Mouse (Mus musculus): ENCODE measurements around the gene Surf4.

The Surf4 gene

GRCm38 (mm10) chr2:26930390-26930789 is 3.3 kb downstream of the Surf4 start:
- DNase-seq (ENCODE audit: low spot score in 2 of 2): peak; percentile 70 to 84

- DNase-seq (ENCODE audit: low spot score in 2 of 2): no peak
These were observed 5.8 kb downstream of the Surf4 start for GRCm38 (mm10) chr2:26927745-26928476.

DNA sequence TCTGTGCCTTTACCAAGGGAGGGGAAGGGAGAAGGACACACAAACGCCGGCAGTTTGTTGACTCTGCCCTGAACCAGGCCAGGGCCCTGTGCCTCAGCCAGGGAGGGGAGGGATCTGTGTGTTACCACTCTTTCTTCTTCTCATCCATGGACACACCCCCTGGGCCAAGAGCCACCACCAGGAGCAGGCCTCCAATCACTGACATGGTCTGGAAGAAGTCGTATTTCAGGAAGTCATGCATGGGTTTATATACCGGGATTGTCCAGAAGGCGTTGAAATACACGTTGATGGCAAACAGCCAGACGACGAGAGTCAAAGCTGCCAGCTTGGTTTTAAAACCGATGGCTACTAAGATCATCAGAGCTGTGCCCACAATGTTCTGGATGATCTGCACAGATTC is 11.9 kb downstream of the Surf4 start:
- no peak for DNase-seq (ENCODE audit: low spot score in 2 of 2)

DNA sequence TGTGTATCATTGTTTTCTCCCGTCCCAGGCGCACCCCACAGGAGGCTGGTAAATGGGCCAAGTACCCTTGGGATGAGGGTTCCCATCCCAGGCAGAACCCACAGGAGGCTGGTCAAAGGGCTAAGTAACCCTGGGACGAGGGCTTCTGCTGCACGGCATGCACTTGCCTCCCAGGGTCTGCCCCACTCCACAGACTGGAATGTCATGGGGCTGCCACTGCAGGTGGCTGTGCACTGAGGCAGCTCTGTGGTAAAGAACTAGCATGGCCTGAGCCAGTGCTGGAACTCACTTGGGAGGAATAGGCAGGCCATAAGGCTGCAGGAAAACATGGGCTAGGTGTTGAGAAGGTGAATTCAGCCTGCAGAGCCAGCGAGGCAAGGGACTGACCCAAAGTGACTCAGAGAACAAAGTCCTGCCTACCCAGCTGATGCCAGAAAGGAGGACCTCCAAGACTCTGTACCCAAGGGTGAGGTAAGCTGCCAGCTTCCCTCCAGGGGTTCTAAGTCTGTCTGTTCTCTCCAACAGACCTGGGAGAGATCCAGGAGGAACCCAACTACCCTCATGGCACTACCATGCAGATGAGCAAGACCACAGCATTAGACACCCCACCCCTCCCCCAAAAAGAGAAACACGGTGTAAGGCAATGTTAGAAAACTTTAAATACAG is 13.4 kb downstream of the Surf4 start:
- no peak for DNase-seq (ENCODE audit: low spot score in 2 of 2)

GRCm38 (mm10) chr2:26919684-26920083 is 14.0 kb downstream of the Surf4 start:
- DNase-seq (ENCODE audit: low spot score in 2 of 2): no peak

DNA sequence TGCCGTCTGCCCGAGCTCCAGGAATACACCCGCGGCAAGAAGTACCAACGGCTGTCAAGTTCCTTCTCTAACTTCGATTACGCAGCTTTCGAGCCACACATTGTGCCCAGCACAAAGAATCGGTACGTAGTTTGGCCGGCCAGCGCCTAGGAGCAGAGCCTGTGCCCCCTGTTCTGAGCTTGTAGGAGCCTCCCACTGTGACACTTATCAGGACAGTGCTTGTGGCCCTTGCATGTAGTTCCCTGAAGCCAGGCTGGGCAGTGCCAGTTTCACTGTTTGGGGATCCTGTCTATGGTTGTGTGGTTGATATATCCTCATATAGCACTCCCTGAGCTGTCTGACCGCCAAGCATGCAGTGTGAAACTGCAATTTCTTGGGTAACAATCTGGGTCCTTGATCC is 17.0 kb downstream of the Surf4 start:
- DNase-seq (ENCODE audit: low spot score in 2 of 2): no peak

DNA sequence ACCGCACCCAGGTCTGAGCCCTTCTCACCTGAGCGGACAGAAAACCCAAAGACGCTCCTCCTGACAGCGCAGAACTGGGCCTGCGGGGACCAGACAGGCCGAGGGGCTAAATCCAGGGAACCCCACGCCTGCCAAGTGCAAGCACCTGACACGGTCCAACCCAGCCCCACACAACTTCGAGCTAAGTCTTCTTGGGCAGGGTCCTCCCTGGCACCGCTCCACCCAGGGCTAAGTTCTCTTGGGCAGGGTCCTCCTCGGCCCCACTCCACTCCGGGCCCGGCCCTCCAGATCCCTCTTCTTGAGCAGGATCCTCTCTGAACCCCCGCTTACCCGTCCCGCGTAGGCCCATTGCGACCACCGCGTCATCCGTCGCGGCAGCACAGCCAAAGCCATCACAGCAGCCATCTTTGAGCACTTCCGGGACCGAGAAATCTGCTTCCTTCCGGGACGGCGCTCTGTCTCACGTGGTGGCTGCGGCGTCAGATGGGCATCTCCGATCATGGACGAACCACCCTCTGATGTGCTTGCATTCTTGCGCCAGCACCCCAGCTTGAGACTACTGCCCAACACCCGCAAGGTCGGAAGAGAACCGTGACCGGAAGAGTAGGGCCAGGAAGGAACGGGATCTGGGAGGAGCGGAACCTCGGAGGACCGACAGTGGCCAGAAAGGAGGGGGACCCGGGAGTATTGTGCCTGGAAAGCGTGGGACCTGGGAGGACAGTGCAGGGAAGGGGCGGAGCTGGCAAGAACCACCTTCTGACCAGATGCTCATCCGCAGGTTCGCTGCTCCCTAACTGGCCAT is 17.6 kb downstream of the Surf4 start, which contains the start of the genes Surf2 and Surf1:
Gene Surf2 (plus strand): TSS at position 441 of the 802 bp plus-strand sequence.
Gene Surf1 (minus strand): TSS at position 604 of the 802 bp plus-strand sequence.
- peak; percentile 50 to 62 for DNase-seq (ENCODE audit: low spot score in 2 of 2)

DNA sequence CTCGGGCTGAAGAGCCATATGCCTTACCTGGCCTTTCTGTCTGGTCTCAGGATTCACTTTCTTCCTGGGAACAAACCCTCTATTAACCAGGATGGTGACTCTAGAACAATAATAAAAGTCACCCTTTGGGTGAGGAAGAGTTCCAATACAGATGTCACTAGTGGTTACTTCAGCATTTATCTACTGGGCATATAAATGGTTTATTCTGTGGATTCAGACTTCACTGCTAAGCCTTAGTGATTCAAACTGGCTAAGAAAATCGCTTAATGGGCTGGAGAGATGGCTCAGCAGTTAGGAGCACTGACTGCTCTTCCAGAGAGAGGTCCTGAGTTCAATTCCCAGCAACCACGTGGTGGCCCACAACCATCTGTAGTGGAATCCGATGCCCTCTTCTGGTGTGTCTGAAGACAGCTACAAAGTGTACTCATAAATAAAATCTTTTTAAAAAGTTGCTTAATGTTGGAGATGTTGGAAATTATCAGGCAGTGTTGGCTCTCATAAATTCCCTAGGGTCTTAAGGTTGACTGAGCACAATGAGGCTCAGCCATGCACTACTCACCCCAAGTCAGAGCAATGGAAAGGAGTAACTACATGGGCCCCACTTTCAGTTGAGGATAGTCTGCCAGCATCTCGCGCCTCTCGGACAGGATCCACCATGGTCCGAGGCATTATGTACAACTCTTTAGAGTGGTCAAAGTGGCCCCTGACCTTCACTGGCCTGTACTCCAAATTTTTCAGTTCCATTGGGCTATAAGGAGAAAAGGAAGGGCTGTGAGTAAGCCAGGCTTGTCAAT is 19.4 kb downstream of the Surf4 start:
- no peak for DNase-seq (ENCODE audit: low spot score in 2 of 2)

DNA sequence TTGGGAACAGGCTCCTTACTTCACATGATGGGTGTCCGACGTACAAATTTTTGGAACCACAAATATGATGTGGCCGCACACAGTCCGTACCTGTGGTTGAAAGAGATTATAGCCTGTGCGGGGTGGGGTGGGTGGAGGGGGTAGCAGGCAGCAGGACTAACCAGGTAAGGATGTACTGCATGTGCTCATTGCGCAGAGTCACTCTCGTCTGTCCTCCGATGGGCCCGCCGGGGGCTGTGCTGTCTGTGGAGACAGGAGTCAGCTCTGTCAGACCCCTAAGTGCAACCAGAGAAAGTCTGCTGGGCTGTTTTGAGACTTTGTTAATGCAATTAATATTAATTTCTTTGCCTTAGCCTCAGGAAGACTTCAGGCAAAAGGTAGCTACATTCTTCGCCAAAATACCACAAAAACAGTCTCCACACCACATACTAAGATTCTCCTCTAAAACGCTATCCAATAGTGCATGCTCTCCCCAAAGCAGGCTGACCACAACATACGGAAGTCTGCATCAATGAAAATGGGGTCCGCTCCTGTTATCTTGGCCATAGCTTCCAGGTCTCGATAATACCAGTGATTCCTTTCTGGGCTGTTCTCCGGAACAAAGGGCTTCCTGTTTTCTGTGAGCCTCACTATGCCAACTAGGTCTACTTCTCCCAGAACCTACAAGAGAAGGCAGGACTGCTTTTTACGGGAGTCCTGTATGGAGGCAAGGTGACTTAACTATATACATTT is 20.1 kb downstream of the Surf4 start:
- DNase-seq (ENCODE audit: low spot score in 2 of 2): no peak

GRCm38 (mm10) chr2:26912253-26912770 is 21.4 kb downstream of the Surf4 start:
- no peak for DNase-seq (ENCODE audit: low spot score in 2 of 2)

GRCm38 (mm10) chr2:26910994-26911765 is 22.5 kb downstream of the Surf4 start:
- peak in 1 of 2 experiments; percentile 56 for DNase-seq (ENCODE audit: low spot score in 2 of 2)

- DNase-seq (ENCODE audit: low spot score in 2 of 2): peak; percentile 98 to 100
These were observed 23.4 kb downstream of the Surf4 start, which contains the start of the genes Med22 and Rpl7a for GRCm38 (mm10) chr2:26910124-26910993. TSS of gene Med22 (minus strand) at chr2:26910677. TSS of gene Rpl7a (plus strand) at chr2:26910764.

DNA sequence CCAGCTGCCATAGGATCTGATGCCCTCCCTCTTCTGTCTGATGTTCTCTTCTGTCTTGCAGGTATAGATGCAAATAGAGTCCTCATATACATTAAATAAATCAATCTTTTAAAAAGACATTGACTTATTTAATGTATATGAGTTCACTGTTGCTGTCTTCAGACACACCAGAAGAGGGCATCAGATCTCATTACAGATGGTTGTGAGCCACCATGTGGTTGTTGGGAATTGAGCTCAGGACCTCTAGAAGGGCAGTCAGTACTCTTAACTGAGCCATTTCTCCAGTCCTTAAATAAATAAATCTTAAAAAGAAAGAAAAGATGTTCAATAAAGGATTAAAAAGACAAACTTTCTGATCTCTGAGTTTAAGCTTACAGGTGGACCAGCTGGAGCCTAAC is 24.3 kb downstream of the Surf4 start:
- DNase-seq (ENCODE audit: low spot score in 2 of 2): no peak

DNA sequence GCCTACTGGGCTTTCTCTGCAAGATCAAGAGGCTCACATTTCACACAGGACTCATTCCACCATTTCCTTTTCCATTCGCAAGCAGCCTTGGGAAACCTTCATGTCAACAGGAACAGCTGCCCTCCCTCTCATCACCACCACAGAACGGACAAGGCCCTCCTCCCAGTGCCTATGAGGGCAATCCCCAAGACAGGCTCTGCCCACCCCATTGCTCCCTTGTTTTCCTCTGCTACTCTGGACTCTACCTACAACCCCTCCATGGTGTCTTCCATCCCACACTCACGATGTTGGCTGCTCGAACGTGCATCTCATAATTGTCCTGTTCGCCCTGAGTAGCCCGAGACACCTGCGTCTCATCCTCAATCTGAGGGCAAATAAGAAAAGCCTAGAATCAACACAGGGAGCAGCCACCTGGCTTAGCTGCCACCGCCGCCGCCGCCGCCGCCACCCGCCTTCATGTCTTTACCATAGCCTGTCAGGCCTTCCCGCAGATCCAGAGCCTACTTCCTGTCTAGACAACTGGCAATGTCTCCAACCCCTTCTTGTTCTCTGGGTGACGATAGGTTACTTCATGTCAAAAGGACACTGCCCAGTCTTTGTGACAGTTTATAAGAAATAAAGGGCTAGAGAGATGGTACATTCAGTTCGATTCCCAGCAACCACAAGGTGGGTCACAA is 24.9 kb downstream of the Surf4 start:
- DNase-seq (ENCODE audit: low spot score in 2 of 2): peak; percentile 26 to 36

GRCm38 (mm10) chr2:26907109-26907508 is 26.6 kb downstream of the Surf4 start:
- DNase-seq (ENCODE audit: low spot score in 2 of 2): peak in 1 of 2 experiments; percentile 44

- DNase-seq (ENCODE audit: low spot score in 2 of 2): no peak
These were observed 27.3 kb downstream of the Surf4 start for GRCm38 (mm10) chr2:26906431-26906830.

GRCm38 (mm10) chr2:26905936-26906335 is 27.8 kb downstream of the Surf4 start:
- no peak for DNase-seq (ENCODE audit: low spot score in 2 of 2)

DNA sequence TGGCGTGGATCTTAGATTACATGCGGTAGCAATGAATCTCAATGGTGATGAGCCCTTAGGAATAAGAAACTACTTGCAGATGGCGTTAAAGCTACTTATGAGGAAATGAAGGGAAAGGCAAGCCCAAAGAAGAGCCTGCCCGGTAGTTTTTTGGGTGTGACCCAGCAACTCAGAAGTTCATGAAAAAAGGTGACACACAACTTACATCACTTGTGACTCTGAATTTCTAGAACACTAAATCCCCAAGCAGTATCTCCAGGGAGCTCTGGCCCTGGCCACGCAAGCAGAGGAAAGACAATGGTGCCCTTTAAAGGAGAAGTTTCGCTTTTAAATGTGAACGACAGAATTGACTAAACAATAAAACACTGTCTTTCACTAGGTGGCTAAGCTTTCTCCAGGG is 30.4 kb downstream of the Surf4 start:
- no peak for DNase-seq (ENCODE audit: low spot score in 2 of 2)

All from thymus, postnatal 10 days (tissue).